Mouse (Mus musculus) megakaryocyte, embryonic 14.5 days (primary cell): ENCODE measurements around the gene C2cd2l. TPM values are rescaled to one million over a fixed set of nuclear protein-coding genes. Genes with fewer than 3 reads are reported as not detected.
"Not testable (repeated sequence)": the region's sequence is repeated elsewhere in the genome, so short reads cannot be mapped to it uniquely, and the experiment has no call there.

ENCODE experiments used
- H3K27me3 ChIP-seq: replicated peaks from 2 replicates; pipeline ENCODE3; 2012; ENCODE audit warnings: inconsistent platforms
- H3K36me3 ChIP-seq: replicated peaks from 2 replicates; pipeline ENCODE3; 2012; ENCODE audit warnings: low read length, inconsistent platforms, mixed read lengths
- H3K4me1 ChIP-seq: 2 replicates; pipeline ENCODE4 v1.6.1; 2012; ENCODE audit warnings: inconsistent platforms
- H3K4me3 ChIP-seq: replicated peaks from 2 replicates; pipeline ENCODE3; 2012; ENCODE audit warnings: moderate library complexity, mild to moderate bottlenecking, inconsistent platforms
- H3K9me3 ChIP-seq: 2 replicates; pipeline ENCODE4 v1.6.1; 2012; ENCODE audit warnings: inconsistent platforms
- FLI1 ChIP-seq: IDR thresholded peaks from 2 replicates; pipeline ENCODE4 v1.6.1; 2012; ENCODE audit warnings: low read length, inconsistent platforms, mixed read lengths
- GATA1 ChIP-seq: IDR thresholded peaks from 3 replicates; pipeline ENCODE4 v1.6.1; 2012; ENCODE audit warnings: mixed read lengths, low read length, inconsistent platforms, borderline replicate concordance
- polyA plus RNA-seq: library from polyadenylated mRNA; stranded (reverse); fragments of >175 nt; gene quantifications from 2 replicates; pipeline ENCODE4 v1.2.3, GENCODE M21; 2012; ENCODE audit warnings: low replicate concordance; ENCODE audit not compliant: insufficient read depth

C2cd2l gene
- polyA plus RNA-seq, 1 experiment, result 44.6 TPM

- no peaks in the 10 kb centered on the region for H3K27me3 ChIP-seq
- peaks cover 83% of the 10 kb centered on the region for H3K36me3 ChIP-seq
- no peaks in the 10 kb centered on the region for H3K9me3 ChIP-seq
- TF ChIP-seq FLI1, result no peak
- no peak for TF ChIP-seq GATA1
- H3K4me1 ChIP-seq, result peaks cover 43% of the 10 kb centered on the region
- H3K4me3 ChIP-seq, result no peak overlapping the region
These were observed 5.9 kb downstream of the C2cd2l start for GRCm38 (mm10) chr9:44314257-44314547.

- H3K9me3 ChIP-seq, result no peaks in the 10 kb centered on the region
- H3K4me3 ChIP-seq, result no peak overlapping the region
- TF ChIP-seq GATA1, result no peak
- no peak for TF ChIP-seq FLI1
- peaks cover 83% of the 10 kb centered on the region for H3K36me3 ChIP-seq
- no peaks in the 10 kb centered on the region for H3K27me3 ChIP-seq
- peaks cover 37% of the 10 kb centered on the region for H3K4me1 ChIP-seq
These were observed 6.4 kb downstream of the C2cd2l start for GRCm38 (mm10) chr9:44313476-44314256.

GRCm38 (mm10) chr9:44311136-44312134, 8.7 kb downstream of the C2cd2l start:
- Histone ChIP-seq H3K4me1 (peaks cover 19% of the 10 kb centered on the region), H3K27me3 (no peaks in the 10 kb centered on the region), H3K4me3 (no peak overlapping the region), H3K9me3 (no peaks in the 10 kb centered on the region), H3K36me3 (peaks cover 73% of the 10 kb centered on the region)
- TF ChIP-seq FLI1 (no peak), GATA1 (no peak)

- peaks cover 20% of the 10 kb centered on the region for H3K4me1 ChIP-seq
- no peaks in the 10 kb centered on the region for H3K9me3 ChIP-seq
- H3K27me3 ChIP-seq, result no peaks in the 10 kb centered on the region
- H3K36me3 ChIP-seq, result peaks cover 66% of the 10 kb centered on the region
- TF ChIP-seq FLI1 (no peak), GATA1 (no peak)
- no peak overlapping the region for H3K4me3 ChIP-seq
These were observed 9.3 kb downstream of the C2cd2l start for GRCm38 (mm10) chr9:44310750-44311135.

- Histone ChIP-seq H3K36me3 (peaks cover 56% of the 10 kb centered on the region), H3K27me3 (no peaks in the 10 kb centered on the region), H3K4me3 (no peak overlapping the region), H3K4me1 (peaks cover 22% of the 10 kb centered on the region), H3K9me3 (no peaks in the 10 kb centered on the region)
- no peak for TF ChIP-seq FLI1
- TF ChIP-seq GATA1, result no peak
These were observed 10.3 kb downstream of the C2cd2l start for GRCm38 (mm10) chr9:44309756-44310155.

- H3K27me3 ChIP-seq, result no peaks in the 10 kb centered on the region
- peaks cover 50% of the 10 kb centered on the region for H3K36me3 ChIP-seq
- no peak for TF ChIP-seq GATA1
- no peak for TF ChIP-seq FLI1
- H3K4me3 ChIP-seq, result no peak overlapping the region
- H3K9me3 ChIP-seq, result no peaks in the 10 kb centered on the region
- peaks cover 46% of the 10 kb centered on the region for H3K4me1 ChIP-seq
These were observed 12.8 kb downstream of the C2cd2l start for GRCm38 (mm10) chr9:44307248-44307647.

- Histone ChIP-seq H3K4me3 (no peak overlapping the region), H3K36me3 (peaks cover 51% of the 10 kb centered on the region), H3K4me1 (peaks cover 45% of the 10 kb centered on the region), H3K9me3 (no peaks in the 10 kb centered on the region), H3K27me3 (no peaks in the 10 kb centered on the region)
- no peak for TF ChIP-seq GATA1
- no peak for TF ChIP-seq FLI1
These were observed 13.6 kb downstream of the C2cd2l start for GRCm38 (mm10) chr9:44306532-44306931.

- TF ChIP-seq FLI1 (peak; percentile 99; the same call in 1 of the 2 replicates), GATA1 (no peak)
- no peaks in the 10 kb centered on the region for H3K27me3 ChIP-seq
- peak within 1 kb of the TSS; percentile 93 for H3K4me3 ChIP-seq
- peaks cover 46% of the 10 kb centered on the region for H3K4me1 ChIP-seq
- peaks cover 50% of the 10 kb centered on the region for H3K36me3 ChIP-seq
- H3K9me3 ChIP-seq, result no peaks in the 10 kb centered on the region
These were observed 14.5 kb downstream of the C2cd2l start, which contains the start of gene Hinfp for GRCm38 (mm10) chr9:44305466-44306079. Gene Hinfp, minus strand, starts transcription at chr9:44305671.

- not testable (repeated sequence) for H3K27me3 ChIP-seq
- Histone ChIP-seq H3K36me3 (peaks cover 85% of the 10 kb centered on the region), H3K4me1 (peaks cover 69% of the 10 kb centered on the region)
These were observed 20.1 kb downstream of the C2cd2l start for GRCm38 (mm10) chr9:44300001-44300400.

More at GRCm38 (mm10) chr9:44300001-44300400, 20.1 kb downstream of the C2cd2l start:
- not testable (repeated sequence) for H3K9me3 ChIP-seq
- H3K4me3 ChIP-seq, result peak overlapping the region; percentile 33
